Mouse (Mus musculus): ENCODE results near the gene Cavin4. TPM values are rescaled to one million over a fixed set of nuclear protein-coding genes. Genes with fewer than 3 reads are reported as not detected.

Cavin4 gene
- polyA plus RNA-seq, 1 experiment from 2014 or later, result 2.2 TPM

DNA sequence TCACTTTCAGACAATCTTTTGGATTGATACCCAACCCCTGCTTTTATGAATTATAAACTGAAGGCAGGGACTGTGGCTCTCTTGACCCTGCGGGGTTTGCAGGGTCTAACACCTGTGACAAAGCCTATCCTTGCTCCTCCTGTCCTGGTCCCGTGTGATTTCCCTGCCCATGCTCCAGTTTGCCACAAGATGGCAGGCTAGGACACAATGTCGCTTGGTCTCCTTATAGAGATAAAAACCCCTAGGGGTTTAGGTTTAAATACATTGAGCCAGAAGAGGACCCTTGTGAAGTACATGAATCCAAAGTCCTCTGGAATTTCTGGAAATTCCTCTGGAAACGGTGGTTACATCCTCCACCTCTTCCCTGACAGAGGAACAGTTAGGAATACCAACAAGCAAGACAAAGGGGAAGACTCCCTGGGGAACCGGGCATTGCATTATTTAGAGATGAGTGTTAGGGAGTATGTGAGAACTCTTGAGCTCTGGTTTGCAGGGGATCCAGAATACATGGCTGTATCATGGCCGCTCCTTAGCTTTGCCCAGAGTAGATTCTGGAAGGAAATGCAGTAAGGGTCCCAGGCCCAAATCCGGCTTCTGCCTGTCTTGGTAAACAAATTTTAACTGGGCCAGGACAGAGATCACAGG is 28.6 kb downstream of the Cavin4 start:
- no peaks in the 10 kb centered on the region for H3K27me3 ChIP-seq
- H3K36me3 ChIP-seq, result no peaks in the 10 kb centered on the region
- H3K27ac ChIP-seq, result peak overlapping the region; percentile 82
- H3K4me2 ChIP-seq, result no peak overlapping the region
- no peaks in the 10 kb centered on the region for H3K9me3 ChIP-seq
- no peak overlapping the region for H3K4me3 ChIP-seq
- no peak overlapping the region for H3K9ac ChIP-seq
- WGBS, result 41% methylated on average over 7 of the region's 7 CpGs
- peaks cover 17% of the 10 kb centered on the region for H3K4me1 ChIP-seq (replicated peaks)
- peak; percentile 73 for ATAC-seq (ENCODE audit: low FRiP score)

DNA sequence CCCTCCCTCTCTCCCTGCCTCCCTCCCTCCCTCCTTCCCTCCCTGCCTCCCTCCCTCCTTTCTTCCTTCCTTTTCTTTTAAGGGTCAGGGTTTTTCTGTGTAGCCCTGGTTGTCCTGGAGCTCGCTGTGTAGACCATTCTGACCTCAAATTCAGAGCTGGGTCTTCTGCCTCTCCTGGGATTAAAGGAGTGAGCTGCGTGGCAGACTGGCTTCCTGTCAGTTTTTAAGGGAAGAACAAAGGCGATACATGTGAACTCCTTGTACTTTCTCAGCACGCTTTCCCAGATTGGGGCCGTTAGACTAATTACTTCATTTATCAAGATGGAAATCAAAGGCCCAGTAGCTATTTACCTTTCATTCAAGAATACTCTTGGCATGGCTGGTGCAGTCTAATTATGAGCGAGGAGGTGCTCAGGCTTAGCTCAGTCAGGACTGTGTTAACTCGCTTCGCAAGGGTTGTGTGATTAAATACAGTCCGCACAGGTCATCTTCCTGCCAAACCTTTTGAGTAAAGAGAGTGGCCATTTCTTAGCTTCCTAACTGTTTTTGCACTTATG is 29.5 kb downstream of the Cavin4 start:
- Histone ChIP-seq H3K9ac (no peak overlapping the region), H3K27ac (peak overlapping the region; percentile 82), H3K36me3 (no peaks in the 10 kb centered on the region), H3K27me3 (no peaks in the 10 kb centered on the region), H3K9me3 (no peaks in the 10 kb centered on the region), H3K4me1 (replicated peaks) (peaks cover 17% of the 10 kb centered on the region), H3K4me3 (no peak overlapping the region), H3K4me2 (no peak overlapping the region)
- 33% methylated on average over 9 of the region's 9 CpGs for WGBS
- peak; percentile 11; the same call in 1 of the 2 replicates for ATAC-seq (ENCODE audit: low FRiP score)

DNA sequence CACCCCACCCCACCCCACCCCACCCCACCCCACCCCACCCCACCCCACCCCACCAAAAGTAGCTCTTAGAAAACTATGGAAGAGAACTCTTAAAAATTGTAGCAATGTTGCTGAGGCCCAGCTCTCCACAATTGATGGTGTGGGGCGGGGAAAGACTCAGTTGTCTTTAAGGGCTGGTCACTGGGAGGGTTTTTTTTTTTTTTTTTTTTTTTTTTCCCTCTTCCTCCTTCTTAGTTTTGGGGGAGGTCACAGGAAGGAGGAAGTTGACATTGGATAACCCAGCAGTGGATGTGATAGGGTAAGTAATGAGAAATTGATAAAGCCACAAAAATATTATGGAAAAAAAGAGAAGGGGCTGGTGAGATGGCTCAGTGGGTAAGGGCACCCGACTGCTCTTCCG is 33.4 kb downstream of the Cavin4 start:
- Histone ChIP-seq H3K9ac (no peak overlapping the region), H3K4me1 (replicated peaks) (peaks cover 13% of the 10 kb centered on the region), H3K9me3 (no peaks in the 10 kb centered on the region), H3K4me3 (no peak overlapping the region), H3K4me2 (no peak overlapping the region), H3K27ac (no peak overlapping the region), H3K27me3 (no peaks in the 10 kb centered on the region), H3K36me3 (no peaks in the 10 kb centered on the region)
- ATAC-seq (ENCODE audit: low FRiP score), result no peak
- WGBS, result 92% methylated on average over 3 of the region's 3 CpGs

DNA sequence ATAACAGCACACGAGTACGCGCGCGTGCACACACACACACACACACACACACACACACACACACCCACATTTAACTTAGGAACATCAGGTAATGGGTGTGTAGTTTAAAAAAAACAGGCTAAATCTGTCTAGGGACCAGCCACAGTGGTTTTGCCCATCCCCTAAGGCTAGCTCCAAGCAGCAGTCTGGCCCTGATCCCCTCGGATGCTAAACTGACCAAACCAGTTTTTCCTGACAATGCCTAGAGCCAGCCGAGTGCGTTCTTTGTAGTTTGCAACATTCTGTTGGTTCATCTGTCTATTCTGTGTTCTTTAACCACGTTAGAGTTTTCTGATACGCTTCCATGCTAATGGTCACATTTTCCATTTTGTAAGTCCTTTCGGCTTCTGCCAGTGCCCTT is 34.0 kb downstream of the Cavin4 start:
- H3K9me3 ChIP-seq, result no peaks in the 10 kb centered on the region
- no peak for ATAC-seq (ENCODE audit: low FRiP score)
- 64% methylated on average over 11 of the region's 11 CpGs for whole genome bisulfite sequencing
- no peak overlapping the region for H3K27ac ChIP-seq
- no peak overlapping the region for H3K9ac ChIP-seq
- no peaks in the 10 kb centered on the region for H3K27me3 ChIP-seq
- H3K4me2 ChIP-seq, result no peak overlapping the region
- peaks cover 8% of the 10 kb centered on the region for H3K4me1 ChIP-seq (replicated peaks)
- no peaks in the 10 kb centered on the region for H3K36me3 ChIP-seq
- no peak overlapping the region for H3K4me3 ChIP-seq

DNA sequence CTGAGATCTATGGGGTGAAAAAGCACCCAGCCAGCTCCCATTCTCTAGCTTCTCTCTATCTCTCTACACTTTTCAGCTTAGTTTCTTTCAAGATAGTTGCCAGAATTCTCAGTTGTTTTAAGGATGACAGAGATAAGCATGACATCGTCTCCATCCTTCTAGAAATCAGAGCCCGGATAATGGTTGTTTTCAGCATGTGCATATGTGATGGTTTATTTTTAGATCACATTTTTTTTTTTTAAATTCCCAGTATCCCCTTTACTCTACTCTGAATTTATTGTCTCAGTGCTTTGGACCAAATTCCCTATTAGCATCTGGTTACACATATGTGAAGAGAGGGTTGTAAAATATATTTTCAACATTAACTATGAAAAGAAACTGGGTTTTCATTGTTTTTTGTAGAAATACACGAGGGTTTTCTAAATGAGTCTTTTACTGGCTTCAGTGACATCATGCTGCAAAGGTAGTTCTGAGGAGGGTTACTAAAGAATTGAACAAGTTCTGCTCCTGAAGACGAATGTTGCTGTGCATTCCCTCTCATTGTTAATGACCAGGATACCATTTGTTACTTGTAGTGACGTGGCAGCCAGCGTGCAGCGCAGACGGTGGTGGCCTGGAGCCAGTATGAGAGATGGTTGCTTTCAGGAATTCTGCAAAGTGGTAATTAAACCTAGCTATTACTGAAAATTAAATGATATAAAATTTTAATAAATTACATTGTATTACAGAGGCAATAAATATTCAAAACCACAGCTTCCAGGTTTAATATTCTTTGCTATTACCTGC is 52.7 kb downstream of the Cavin4 start:
- Histone ChIP-seq H3K27me3 (no peaks in the 10 kb centered on the region), H3K4me3 (no peak overlapping the region), H3K36me3 (no peaks in the 10 kb centered on the region), H3K27ac (peak overlapping the region; percentile 72; the same call in 1 of the 2 replicates), H3K9ac (no peak overlapping the region), H3K4me1 (replicated peaks) (peaks cover 11% of the 10 kb centered on the region), H3K9me3 (no peaks in the 10 kb centered on the region), H3K4me2 (no peak overlapping the region)
- 0 out of 2 replicates have a peak, but pooled peaks have one; percentile 43 for ATAC-seq (ENCODE audit: low FRiP score)
- WGBS, result 58% methylated on average over 8 of the region's 8 CpGs

DNA sequence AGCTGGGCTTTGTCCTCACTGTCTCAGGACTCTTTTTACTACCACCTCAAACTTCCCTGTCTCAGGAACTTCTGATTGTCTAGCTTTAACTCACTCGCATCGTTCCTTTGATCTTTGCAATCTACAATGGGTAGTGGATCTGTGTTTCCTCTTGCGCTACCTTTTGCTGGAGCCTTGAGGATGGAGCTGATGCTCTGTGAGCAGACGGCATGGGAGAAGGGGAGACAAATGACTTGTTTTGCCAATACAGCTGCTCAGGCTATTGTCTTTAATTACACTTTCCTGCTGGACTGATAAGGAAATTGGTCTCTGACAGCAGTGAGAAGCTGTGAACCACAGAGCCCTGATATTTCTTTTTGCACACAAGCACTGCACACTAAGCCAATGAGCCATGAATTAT is 53.5 kb downstream of the Cavin4 start:
- WGBS, result 59% methylated on average over 4 of the region's 4 CpGs
- H3K27ac ChIP-seq, result peak overlapping the region; percentile 72
- ATAC-seq (ENCODE audit: low FRiP score), result no peak
- H3K36me3 ChIP-seq, result no peaks in the 10 kb centered on the region
- H3K4me3 ChIP-seq, result no peak overlapping the region
- H3K4me1 ChIP-seq (replicated peaks), result peaks cover 11% of the 10 kb centered on the region
- no peaks in the 10 kb centered on the region for H3K9me3 ChIP-seq
- no peak overlapping the region for H3K9ac ChIP-seq
- H3K4me2 ChIP-seq, result no peak overlapping the region
- no peaks in the 10 kb centered on the region for H3K27me3 ChIP-seq

Other genes starting within 250 kb of the Cavin4 start
- gene Tex10, start 190.1 kb upstream of the Cavin4 start, polyA plus RNA-seq (2015; fragmentation: Nextera tagmentation; extraction: Ambion mirVana), result 39.8 and 40.9 TPM in 2 replicates
- gene Msantd3, start 123.6 kb upstream of the Cavin4 start, polyA plus RNA-seq (2015; fragmentation: Nextera tagmentation; extraction: Ambion mirVana), result 33.4 and 39.0 TPM in 2 replicates
- gene Tmeff1, start 78.3 kb upstream of the Cavin4 start, polyA plus RNA-seq (2015; fragmentation: Nextera tagmentation; extraction: Ambion mirVana), result 247 and 272 TPM in 2 replicates

Data from hindbrain, embryonic 13.5 days (tissue).